Mouse (Mus musculus): ENCODE measurements around the gene Defa22. TPM values are rescaled to one million over a fixed set of nuclear protein-coding genes. Genes with fewer than 3 reads are reported as not detected.
"Not testable (repeated sequence)": the region's sequence is repeated elsewhere in the genome, so short reads cannot be mapped to it uniquely, and the experiment has no call there.

The Defa22 gene
- polyA plus RNA-seq (2012; rRNA removed) (not detected in 2 replicates), polyA plus RNA-seq (2014; fragmentation: Nextera tagmentation; extraction: Ambion mirVana) (not detected in 2 replicates)

DNA sequence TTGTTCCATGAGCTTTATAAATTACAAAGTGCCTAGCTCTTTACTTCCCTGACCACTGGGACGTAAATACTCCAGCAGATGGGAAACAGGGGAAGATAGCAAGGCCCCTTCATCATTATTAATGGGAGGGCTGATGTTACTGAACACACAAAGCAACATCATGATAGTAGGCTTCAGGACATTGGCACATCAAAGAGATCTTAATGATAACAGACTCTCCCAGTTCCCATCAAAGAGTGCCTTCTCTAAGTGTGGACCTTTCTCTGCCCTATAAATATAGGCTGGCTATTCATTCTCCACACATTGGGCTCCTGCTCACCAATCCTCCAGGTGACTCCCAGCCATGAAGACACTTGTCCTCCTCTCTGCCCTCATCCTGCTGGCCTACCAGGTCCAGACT, at the start of gene Defa22:
Defa22 (plus strand) TSS at position 301 of the 400 bp plus-strand sequence.
- not testable (repeated sequence) for H3K9ac ChIP-seq (ENCODE audit: low read depth, low read length, severe bottlenecking); H3K27me3 ChIP-seq (ENCODE audit: control insufficient read depth, insufficient read depth, low read length); H3K9me3 ChIP-seq (ENCODE audit: control insufficient read depth, low read length); H3K36me3 ChIP-seq (ENCODE audit: control insufficient read depth, insufficient read depth, low read length); H3K4me3 ChIP-seq (replicated peaks; ENCODE audit: low read length); H3K27ac ChIP-seq (replicated peaks; ENCODE audit: low read depth, low read length); DNase-seq (ENCODE audit: low spot score); ATAC-seq (ENCODE audit: low FRiP score, low read depth); H3K4me2 ChIP-seq (replicated peaks; ENCODE audit: low read depth, low read length, severe bottlenecking); H3K4me1 ChIP-seq (ENCODE audit: control insufficient read depth, insufficient read depth, low read length)
- no CpG with 5 or more reads among the region's 1 CpGs for WGBS

DNA sequence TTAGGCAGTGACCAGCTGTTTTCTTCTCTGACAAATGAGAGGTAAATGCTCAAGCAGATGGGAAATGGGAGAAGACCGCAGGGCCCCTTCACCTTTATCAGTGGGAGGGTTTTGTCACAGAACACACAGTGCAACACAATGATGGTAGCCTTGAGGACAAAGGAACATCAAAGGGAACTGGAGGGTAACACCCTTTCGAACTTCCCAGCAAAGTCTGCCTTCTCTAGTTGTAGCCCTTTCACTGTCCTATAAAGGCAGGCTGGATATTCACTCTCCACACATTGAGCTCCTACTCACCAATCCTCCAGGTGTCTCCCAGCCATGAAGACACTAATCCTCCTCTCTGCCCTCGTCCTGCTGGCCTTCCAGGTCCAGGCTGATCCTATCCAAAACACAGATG, 27.7 kb upstream of the Defa22 start, which contains the start of gene Defa30:
Defa30 (plus strand) TSS at position 301 of the 400 bp plus-strand sequence.
- not testable (repeated sequence) for H3K36me3 ChIP-seq (ENCODE audit: control insufficient read depth, insufficient read depth, low read length); DNase-seq (ENCODE audit: low spot score); H3K9ac ChIP-seq (ENCODE audit: low read depth, low read length, severe bottlenecking); H3K9me3 ChIP-seq (ENCODE audit: control insufficient read depth, low read length); ATAC-seq (ENCODE audit: low FRiP score, low read depth); H3K27ac ChIP-seq (replicated peaks; ENCODE audit: low read depth, low read length); H3K4me1 ChIP-seq (ENCODE audit: control insufficient read depth, insufficient read depth, low read length); H3K4me2 ChIP-seq (replicated peaks; ENCODE audit: low read depth, low read length, severe bottlenecking); H3K27me3 ChIP-seq (ENCODE audit: control insufficient read depth, insufficient read depth, low read length); H3K4me3 ChIP-seq (replicated peaks; ENCODE audit: low read length)
- 60% methylated on average over 3 of the region's 3 CpGs for WGBS

DNA sequence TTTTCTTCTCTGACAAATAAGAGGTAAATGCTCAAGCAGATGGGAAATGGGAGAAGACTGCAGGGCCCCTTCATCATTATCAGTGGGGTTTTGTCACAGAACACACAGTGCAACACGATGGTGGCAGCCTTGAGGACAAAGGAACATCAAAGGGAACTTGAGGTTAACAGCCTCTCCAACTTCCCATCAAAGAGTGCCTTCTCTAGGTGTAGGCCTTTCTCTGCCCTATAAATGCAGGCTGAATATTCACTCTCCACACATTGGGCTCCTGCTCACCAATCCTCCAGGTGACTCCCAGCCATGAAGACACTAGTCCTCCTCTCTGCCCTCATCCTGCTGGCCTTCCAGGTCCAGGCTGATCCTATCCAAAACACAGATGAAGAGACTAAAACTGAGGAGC, 29.2 kb downstream of the Defa22 start, which contains the start of gene Defa31:
Defa31 (plus strand) TSS at position 301 of the 400 bp plus-strand sequence.
- DNase-seq (ENCODE audit: low spot score); H3K4me2 ChIP-seq (replicated peaks; ENCODE audit: low read depth, low read length, severe bottlenecking); H3K4me3 ChIP-seq (replicated peaks; ENCODE audit: low read length); H3K27me3 ChIP-seq (ENCODE audit: control insufficient read depth, insufficient read depth, low read length); H3K9me3 ChIP-seq (ENCODE audit: control insufficient read depth, low read length); H3K36me3 ChIP-seq (ENCODE audit: control insufficient read depth, insufficient read depth, low read length); ATAC-seq (ENCODE audit: low FRiP score, low read depth); H3K9ac ChIP-seq (ENCODE audit: low read depth, low read length, severe bottlenecking); H3K27ac ChIP-seq (replicated peaks; ENCODE audit: low read depth, low read length); H3K4me1 ChIP-seq (ENCODE audit: control insufficient read depth, insufficient read depth, low read length): not testable (repeated sequence)
- WGBS = no CpG with 5 or more reads among the region's 1 CpGs

DNA sequence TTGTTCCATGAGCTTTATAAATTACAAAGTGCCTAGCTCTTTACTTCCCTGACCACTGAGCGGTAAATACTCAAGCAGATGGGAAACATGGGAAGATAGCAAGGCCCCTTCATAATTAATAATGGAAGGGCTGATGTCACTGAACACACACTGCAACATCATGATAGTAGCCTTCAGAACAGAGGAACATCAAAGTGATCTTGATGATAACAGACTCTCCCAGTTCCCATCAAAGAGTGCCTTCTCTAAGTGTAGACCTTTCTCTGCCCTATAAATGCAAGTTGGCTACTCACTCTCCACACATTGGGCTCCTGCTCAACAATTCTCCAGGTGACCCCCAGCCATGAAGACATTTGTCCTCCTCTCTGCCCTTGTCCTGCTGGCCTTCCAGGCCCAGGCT, 39.2 kb downstream of the Defa22 start, which contains the start of gene Gm15293:
Gm15293 (plus strand) TSS at position 301 of the 400 bp plus-strand sequence.
- not testable (repeated sequence) for ATAC-seq (ENCODE audit: low FRiP score, low read depth); DNase-seq (ENCODE audit: low spot score); H3K4me2 ChIP-seq (replicated peaks; ENCODE audit: low read depth, low read length, severe bottlenecking); H3K9ac ChIP-seq (ENCODE audit: low read depth, low read length, severe bottlenecking); H3K4me1 ChIP-seq (ENCODE audit: control insufficient read depth, insufficient read depth, low read length); H3K9me3 ChIP-seq (ENCODE audit: control insufficient read depth, low read length); H3K36me3 ChIP-seq (ENCODE audit: control insufficient read depth, insufficient read depth, low read length); H3K27ac ChIP-seq (replicated peaks; ENCODE audit: low read depth, low read length); H3K4me3 ChIP-seq (replicated peaks; ENCODE audit: low read length); H3K27me3 ChIP-seq (ENCODE audit: control insufficient read depth, insufficient read depth, low read length)
- WGBS = no CpG with 5 or more reads among the region's 1 CpGs

Other genes with a start within 250 kb of the Defa22 start
- gene Gm6040, start 240.2 kb upstream of the Defa22 start, polyA plus RNA-seq (2012; rRNA removed) = not detected in 2 replicates
- not detected in 2 replicates for gene Gm6040, start 240.2 kb upstream of the Defa22 start, polyA plus RNA-seq (2014; fragmentation: Nextera tagmentation; extraction: Ambion mirVana)
- gene AY761185, start 217.6 kb upstream of the Defa22 start, polyA plus RNA-seq (2012; rRNA removed) = not detected in 2 replicates
- not detected in 2 replicates for gene AY761185, start 217.6 kb upstream of the Defa22 start, polyA plus RNA-seq (2014; fragmentation: Nextera tagmentation; extraction: Ambion mirVana)
- gene Defa21, start 136.7 kb upstream of the Defa22 start, polyA plus RNA-seq (2012; rRNA removed) = 0.49 and 0.52 TPM in 2 replicates
- gene Defa21, start 136.7 kb upstream of the Defa22 start, polyA plus RNA-seq (2014; fragmentation: Nextera tagmentation; extraction: Ambion mirVana) = not detected in 2 replicates
- not detected in 2 replicates for gene Defa23, start 107.2 kb upstream of the Defa22 start, polyA plus RNA-seq (2012; rRNA removed)
- not detected in 2 replicates for gene Defa23, start 107.2 kb upstream of the Defa22 start, polyA plus RNA-seq (2014; fragmentation: Nextera tagmentation; extraction: Ambion mirVana)
- gene Defa35, start 97.2 kb upstream of the Defa22 start, polyA plus RNA-seq (2012; rRNA removed) = not detected in 2 replicates
- gene Defa35, start 97.2 kb upstream of the Defa22 start, polyA plus RNA-seq (2014; fragmentation: Nextera tagmentation; extraction: Ambion mirVana) = not detected in 2 replicates
- not detected in 2 replicates for gene Defa25, start 77.8 kb upstream of the Defa22 start, polyA plus RNA-seq (2012; rRNA removed)
- gene Defa25, start 77.8 kb upstream of the Defa22 start, polyA plus RNA-seq (2014; fragmentation: Nextera tagmentation; extraction: Ambion mirVana) = not detected in 2 replicates
- not detected in 2 replicates for gene Gm14851, start 66.2 kb upstream of the Defa22 start, polyA plus RNA-seq (2012; rRNA removed)
- not detected in 2 replicates for gene Gm14851, start 66.2 kb upstream of the Defa22 start, polyA plus RNA-seq (2014; fragmentation: Nextera tagmentation; extraction: Ambion mirVana)
- not detected in 2 replicates for gene Defa30, start 27.6 kb upstream of the Defa22 start, polyA plus RNA-seq (2012; rRNA removed)
- gene Defa30, start 27.6 kb upstream of the Defa22 start, polyA plus RNA-seq (2014; fragmentation: Nextera tagmentation; extraction: Ambion mirVana) = not detected in 2 replicates
- gene Defa31, start 29.3 kb downstream of the Defa22 start, polyA plus RNA-seq (2012; rRNA removed) = not detected in 2 replicates
- not detected in 2 replicates for gene Defa31, start 29.3 kb downstream of the Defa22 start, polyA plus RNA-seq (2014; fragmentation: Nextera tagmentation; extraction: Ambion mirVana)
- gene Gm15293, start 39.3 kb downstream of the Defa22 start, polyA plus RNA-seq (2012; rRNA removed) = not detected in 2 replicates
- gene Gm15293, start 39.3 kb downstream of the Defa22 start, polyA plus RNA-seq (2014; fragmentation: Nextera tagmentation; extraction: Ambion mirVana) = not detected in 2 replicates
- gene Gm15292, start 87.5 kb downstream of the Defa22 start, polyA plus RNA-seq (2012; rRNA removed) = not detected in 2 replicates
- gene Gm15292, start 87.5 kb downstream of the Defa22 start, polyA plus RNA-seq (2014; fragmentation: Nextera tagmentation; extraction: Ambion mirVana) = not detected in 2 replicates
- gene Defa27, start 153.3 kb downstream of the Defa22 start, polyA plus RNA-seq (2012; rRNA removed) = not detected in 2 replicates
- not detected in 2 replicates for gene Defa27, start 153.3 kb downstream of the Defa22 start, polyA plus RNA-seq (2014; fragmentation: Nextera tagmentation; extraction: Ambion mirVana)
- not detected in 2 replicates for gene Defa29, start 164.7 kb downstream of the Defa22 start, polyA plus RNA-seq (2012; rRNA removed)
- gene Defa29, start 164.7 kb downstream of the Defa22 start, polyA plus RNA-seq (2014; fragmentation: Nextera tagmentation; extraction: Ambion mirVana) = not detected in 2 replicates
- gene Defa2, start 216.2 kb downstream of the Defa22 start, polyA plus RNA-seq (2012; rRNA removed) = not detected in 2 replicates
- gene Defa2, start 216.2 kb downstream of the Defa22 start, polyA plus RNA-seq (2014; fragmentation: Nextera tagmentation; extraction: Ambion mirVana) = not detected in 2 replicates
- not detected in 2 replicates for gene Defa33, start 229.5 kb downstream of the Defa22 start, polyA plus RNA-seq (2012; rRNA removed)
- gene Defa33, start 229.5 kb downstream of the Defa22 start, polyA plus RNA-seq (2014; fragmentation: Nextera tagmentation; extraction: Ambion mirVana) = not detected in 2 replicates